Mouse (Mus musculus): ENCODE data around the gene Pip4p1. TPM values are rescaled to one million over a fixed set of nuclear protein-coding genes. Genes with fewer than 3 reads are reported as not detected.

Pip4p1 gene
- total RNA-seq (2023): 218 to 233 TPM (median 228 TPM) in 4 replicates

DNA sequence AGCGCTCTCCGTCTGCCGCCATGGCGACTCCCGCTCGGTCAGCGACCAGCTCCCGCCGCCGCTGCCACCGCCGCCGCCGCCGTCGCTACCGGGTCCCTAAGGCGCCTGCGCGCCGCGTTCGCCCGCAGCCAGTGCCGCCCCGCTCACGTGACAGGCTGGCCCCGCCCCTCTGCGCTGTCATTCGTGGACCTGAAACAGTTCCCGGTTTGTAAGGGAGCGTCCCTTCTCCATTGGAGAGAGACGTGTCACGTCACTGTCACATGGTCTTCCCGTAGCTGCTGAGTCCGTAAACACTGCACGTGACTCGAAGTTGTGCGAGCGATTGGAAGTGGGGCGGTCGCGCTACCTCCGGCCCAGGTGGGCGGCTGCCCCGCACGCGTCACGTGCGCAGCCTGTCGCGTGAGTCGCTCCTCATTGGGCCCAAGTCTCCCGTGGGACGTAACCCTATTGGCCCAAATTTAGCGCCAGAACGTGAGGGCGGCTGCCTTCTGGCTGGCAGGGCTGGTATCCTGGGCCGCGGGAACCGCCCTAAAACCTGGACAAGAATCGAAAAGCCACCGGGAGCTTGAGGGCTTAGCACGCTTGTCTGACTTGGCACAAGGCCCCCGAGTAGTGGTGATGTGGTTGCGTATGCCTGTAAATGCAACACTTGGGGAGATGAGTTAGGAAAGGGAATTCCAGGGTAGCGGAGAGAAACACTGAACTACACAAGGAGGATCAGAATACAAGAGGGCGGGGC, at the start of gene Pip4p1, which contains the start of gene Pnp:
TSS of gene Pip4p1 (minus strand) at position 103 of the 739 bp plus-strand sequence.
TSS of gene Pnp (plus strand) at position 329 of the 739 bp plus-strand sequence.

DNA sequence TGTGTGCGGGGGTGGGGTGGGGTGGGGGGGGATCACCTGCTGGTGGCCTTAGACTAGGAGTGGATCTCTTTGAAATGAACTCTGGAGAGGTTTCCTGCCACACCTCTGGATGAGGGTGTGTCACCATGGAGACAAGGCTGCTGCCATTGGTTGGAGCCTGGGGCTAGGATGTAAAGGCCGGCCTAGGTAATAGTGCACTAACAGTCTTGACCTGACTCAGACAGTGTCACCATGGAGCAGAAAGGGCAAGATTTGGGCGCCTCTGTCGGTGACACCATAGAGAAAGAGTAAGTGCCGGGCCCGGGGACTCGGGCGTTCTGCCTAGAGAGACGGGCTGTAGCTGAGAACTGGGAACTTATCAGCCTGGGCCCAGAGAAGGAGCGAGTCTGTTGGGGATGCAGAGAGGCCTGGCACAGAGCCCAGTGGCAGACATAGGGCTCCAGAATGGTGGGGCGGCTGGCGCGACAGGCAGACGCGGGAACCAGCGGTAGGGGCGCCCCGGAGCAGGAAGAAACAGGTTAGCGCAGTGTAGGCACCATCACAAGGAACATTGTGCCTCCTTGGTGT, 25.4 kb upstream of the Pip4p1 start, which contains the start of gene Pnp2:
TSS of gene Pnp2 (plus strand) at position 51 of the 567 bp plus-strand sequence.

DNA sequence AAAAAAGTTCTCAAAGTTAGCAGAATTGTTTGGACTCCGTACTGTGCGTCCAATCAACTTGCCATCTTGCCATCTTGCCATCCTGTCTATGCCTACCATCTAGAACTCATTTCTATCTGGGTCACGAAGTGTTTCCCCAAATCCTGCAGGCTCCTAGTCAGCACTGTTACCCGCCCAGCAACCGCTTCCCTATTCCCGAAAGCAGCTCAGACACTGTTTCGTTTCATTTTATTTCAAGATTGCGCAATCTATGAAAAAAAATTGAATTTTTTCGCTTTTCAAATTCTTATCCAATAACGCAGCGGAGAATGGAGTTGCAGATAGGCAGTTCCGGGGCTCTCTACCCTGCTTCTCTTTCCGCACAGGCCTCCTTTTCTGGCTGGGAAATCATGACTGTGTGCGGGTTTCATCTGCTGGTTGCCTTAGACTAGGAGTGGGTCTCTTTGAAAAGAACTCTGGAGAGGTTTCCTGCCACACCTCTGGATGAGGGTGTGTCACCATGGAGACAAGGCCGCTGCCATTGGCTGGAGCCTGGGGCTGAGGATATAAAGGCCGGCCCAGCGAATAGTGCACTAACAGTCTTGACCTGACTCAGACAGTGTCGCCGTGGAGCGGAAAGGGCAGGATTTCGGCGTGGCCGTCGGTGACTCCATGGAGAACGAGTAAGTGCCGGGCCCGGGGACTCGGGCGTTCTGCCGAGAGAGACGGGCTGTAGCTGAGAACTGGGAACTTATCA, 13.4 kb upstream of the Pip4p1 start, which contains the start of gene Gm49342:
TSS of gene Gm49342 (plus strand) at position 586 of the 736 bp plus-strand sequence.

DNA sequence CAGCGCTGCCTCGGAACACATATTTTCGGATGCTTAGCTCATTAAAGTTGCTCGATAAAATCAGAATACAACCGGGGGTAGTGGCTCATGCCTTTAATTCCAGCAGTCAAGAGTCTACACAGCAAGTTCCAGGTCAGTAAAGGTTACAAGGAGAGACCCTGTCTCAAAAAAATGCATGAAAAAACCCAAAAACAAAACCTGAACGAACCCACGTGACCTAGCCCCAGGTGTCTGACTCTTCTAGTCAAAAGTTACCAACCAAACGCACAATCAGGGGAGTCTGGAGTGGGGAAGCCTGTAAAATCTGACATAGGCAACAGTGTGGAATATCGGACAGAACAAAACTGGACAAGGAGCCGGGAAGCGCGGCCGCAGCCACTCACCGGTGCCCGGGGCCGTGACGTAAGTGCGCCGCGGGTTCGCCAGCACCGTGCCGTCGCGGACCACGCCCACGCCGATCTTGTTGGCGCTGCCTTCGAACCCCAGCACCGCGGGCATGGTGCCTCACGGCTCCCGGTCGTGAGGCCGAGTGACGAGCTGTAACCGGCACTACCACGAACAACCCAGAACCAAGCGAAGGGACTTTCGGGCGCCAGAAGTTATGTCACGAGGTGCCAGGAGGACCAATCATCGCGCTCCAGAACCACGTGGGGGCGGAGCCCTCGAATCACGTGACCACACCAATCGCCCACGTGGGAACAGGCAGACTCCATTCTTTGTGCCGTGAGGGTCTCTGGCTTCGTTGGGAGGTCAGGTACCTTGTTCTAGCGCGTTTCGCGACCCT, 6.2 kb downstream of the Pip4p1 start, which contains the start of the genes Osgep and Apex1:
TSS of gene Osgep (minus strand) at position 613 of the 784 bp plus-strand sequence.
TSS of gene Apex1 (plus strand) at position 688 of the 784 bp plus-strand sequence.

DNA sequence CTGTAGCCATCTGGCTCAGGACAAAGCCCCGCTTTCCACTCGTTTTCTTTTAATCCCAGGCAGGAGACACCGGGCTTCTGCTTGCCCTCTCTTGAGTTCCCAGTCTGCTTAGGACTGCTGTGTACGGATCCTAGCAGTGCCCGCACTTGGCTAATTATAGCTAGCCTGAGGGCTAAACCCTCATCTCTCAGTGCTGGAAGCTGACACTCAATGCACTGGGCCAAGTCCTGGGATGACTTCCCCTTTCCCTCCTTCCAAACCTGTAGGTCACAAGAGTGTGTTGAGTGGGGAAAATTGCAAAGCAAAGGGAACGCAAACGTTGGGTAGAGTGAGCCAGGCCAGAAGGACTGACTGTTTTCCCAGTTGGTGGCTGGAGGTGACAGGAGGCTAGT, 33.3 kb downstream of the Pip4p1 start, which contains the start of gene Klhl33:
TSS of gene Klhl33 (minus strand) at position 134 of the 392 bp plus-strand sequence.

Other genes starting within 250 kb of the Pip4p1 start
- not detected in 4 replicates for gene Olfr747, start 237.7 kb downstream of the Pip4p1 start, total RNA-seq (2023)
- gene Olfr748, start 223.5 kb downstream of the Pip4p1 start, total RNA-seq (2023): not detected in 4 replicates
- not detected in 4 replicates for gene Olfr749, start 185.8 kb downstream of the Pip4p1 start, total RNA-seq (2023)
- 79.5 to 92.1 TPM (median 87.1 TPM) in 4 replicates for gene Ttc5, start 145.3 kb downstream of the Pip4p1 start, total RNA-seq (2023)
- 2.6 TPM in 1 of 4 replicates, not detected in the others for gene Ccnb1ip1, start 123.1 kb downstream of the Pip4p1 start, total RNA-seq (2023)
- gene Parp2, start 123.0 kb downstream of the Pip4p1 start, total RNA-seq (2023): 58.4 to 66.1 TPM (median 62.7 TPM) in 4 replicates
- 42.8 to 52.8 TPM (median 52.1 TPM) in 4 replicates for gene Tep1, start 60.3 kb downstream of the Pip4p1 start, total RNA-seq (2023)
- gene Klhl33, start 33.3 kb downstream of the Pip4p1 start, total RNA-seq (2023): not detected in 4 replicates
- gene Osgep, start 6.0 kb downstream of the Pip4p1 start, total RNA-seq (2023): 53.0 to 57.1 TPM (median 55.7 TPM) in 4 replicates
- gene Apex1, start 5.9 kb downstream of the Pip4p1 start, total RNA-seq (2023): 45.0 to 50.7 TPM (median 48.6 TPM) in 4 replicates
- gene Pnp, start 226 bp upstream of the Pip4p1 start, total RNA-seq (2023): 35.7 to 39.8 TPM (median 38.4 TPM) in 4 replicates
- 15.8 to 34.1 TPM (median 21.0 TPM) in 4 replicates for gene Gm49342, start 13.7 kb upstream of the Pip4p1 start, total RNA-seq (2023)
- gene Pnp2, start 25.1 kb upstream of the Pip4p1 start, total RNA-seq (2023): 1.6 to 3.2 TPM (median 1.8 TPM) in 3 of 4 replicates, not detected in the other
- gene Rnase10, start 76.9 kb upstream of the Pip4p1 start, total RNA-seq (2023): not detected in 4 replicates
- gene Rnase9, start 111.0 kb upstream of the Pip4p1 start, total RNA-seq (2023): not detected in 4 replicates
- gene Rnase11, start 119.3 kb upstream of the Pip4p1 start, total RNA-seq (2023): not detected in 4 replicates
- 1.2 to 1.6 TPM (median 1.6 TPM) in 3 of 4 replicates, not detected in the other for gene Rnase12, start 126.8 kb upstream of the Pip4p1 start, total RNA-seq (2023)
- gene Olfr750, start 143.6 kb upstream of the Pip4p1 start, total RNA-seq (2023): not detected in 4 replicates
- gene Rnase4, start 160.2 kb upstream of the Pip4p1 start, total RNA-seq (2023): 0.38 to 0.75 TPM (median 0.55 TPM) in 3 of 4 replicates, not detected in the other
- gene Ang, start 160.3 kb upstream of the Pip4p1 start, total RNA-seq (2023): not detected in 4 replicates
- gene Eddm3b, start 183.6 kb upstream of the Pip4p1 start, total RNA-seq (2023): not detected in 4 replicates
- gene Rnase6, start 193.1 kb upstream of the Pip4p1 start, total RNA-seq (2023): 95.9 to 104 TPM (median 99.0 TPM) in 4 replicates
- 0.78 TPM in 1 of 4 replicates, not detected in the others for gene Rnase1, start 215.9 kb upstream of the Pip4p1 start, total RNA-seq (2023)
- not detected in 4 replicates for gene Rnase2b, start 231.4 kb upstream of the Pip4p1 start, total RNA-seq (2023)